Mouse (Mus musculus): ENCODE measurements around the gene Smarcc2. TPM values are rescaled to one million over a fixed set of nuclear protein-coding genes. Genes with fewer than 3 reads are reported as not detected.
"Not testable (repeated sequence)": the region's sequence is repeated elsewhere in the genome, so short reads cannot be mapped to it uniquely, and the experiment has no call there.

Gene Smarcc2
- total RNA-seq, 2 experiments from 2014 or later = 44.1 to 49.5 TPM

DNA sequence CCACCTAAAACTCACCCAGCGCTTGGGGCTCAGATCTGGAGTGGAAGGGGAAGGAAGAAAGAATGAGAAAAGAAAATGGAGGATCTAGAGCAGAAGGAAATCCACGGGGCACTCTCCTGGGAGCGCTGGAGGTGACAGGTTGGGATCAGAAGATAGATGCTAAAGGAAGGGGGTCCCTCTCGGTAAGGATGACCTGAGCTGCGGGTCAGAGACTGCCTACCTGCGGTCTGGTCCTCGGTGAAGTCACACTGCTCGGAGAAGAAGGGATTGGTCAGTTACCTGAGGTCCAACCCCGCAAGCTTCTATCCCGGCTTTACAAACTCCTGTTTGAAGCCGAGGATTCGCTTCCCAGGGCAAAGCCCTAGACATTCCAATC lies 34.3 kb downstream of the Smarcc2 start:
- no peak for DNase-seq (ENCODE audit: low spot score)

DNA sequence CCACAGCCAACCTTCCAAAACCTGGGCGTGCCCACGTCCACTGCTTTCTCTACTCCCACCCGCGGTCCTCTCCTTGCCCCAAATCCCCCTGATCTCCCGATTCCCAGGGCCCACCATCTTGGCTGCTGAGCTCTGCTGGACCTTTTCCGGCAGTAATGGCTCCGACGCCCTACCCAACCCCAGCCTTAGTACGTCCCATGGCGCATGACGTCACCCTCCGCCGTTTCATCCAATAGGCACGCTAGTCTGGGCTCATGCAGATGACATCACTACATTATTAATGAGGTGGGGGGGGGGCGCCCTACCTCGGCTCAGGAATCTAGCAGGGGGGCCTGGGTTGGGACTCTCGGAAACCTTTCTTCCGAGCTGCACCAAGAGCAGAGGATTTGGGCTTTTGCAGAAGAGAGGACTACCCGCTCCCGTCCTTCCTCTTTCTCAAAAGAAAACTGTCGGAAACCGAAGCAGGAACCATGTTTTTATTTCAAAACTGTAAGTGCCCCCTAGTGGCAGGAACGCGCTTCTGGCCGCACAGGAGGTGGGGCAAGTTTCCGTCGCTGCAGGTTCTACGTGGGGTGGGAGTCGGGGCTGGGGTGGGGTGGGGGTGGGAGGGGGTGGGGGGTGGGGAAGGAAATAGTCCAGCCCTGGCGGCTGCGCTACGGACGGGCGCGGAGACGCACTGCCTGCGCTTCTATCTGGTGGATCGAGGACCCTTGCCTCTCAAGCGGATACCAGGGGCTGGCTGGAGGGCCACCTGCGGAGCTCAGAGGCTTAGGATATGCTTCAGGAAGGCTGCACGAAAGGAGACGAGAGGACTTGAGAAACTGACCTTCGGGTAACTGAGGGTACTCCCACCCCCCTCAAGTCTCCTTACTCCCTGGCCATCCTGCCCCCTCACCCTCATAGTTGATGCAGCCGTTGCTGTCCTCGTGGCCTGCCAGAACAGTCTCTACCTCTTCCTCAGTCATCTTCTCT lies 34.9 kb downstream of the Smarcc2 start, which contains the start of gene Myl6:
Myl6 (minus strand) TSS at position 451 of the 972 bp plus-strand sequence.
- peak; percentile 99 for DNase-seq (ENCODE audit: low spot score)

DNA sequence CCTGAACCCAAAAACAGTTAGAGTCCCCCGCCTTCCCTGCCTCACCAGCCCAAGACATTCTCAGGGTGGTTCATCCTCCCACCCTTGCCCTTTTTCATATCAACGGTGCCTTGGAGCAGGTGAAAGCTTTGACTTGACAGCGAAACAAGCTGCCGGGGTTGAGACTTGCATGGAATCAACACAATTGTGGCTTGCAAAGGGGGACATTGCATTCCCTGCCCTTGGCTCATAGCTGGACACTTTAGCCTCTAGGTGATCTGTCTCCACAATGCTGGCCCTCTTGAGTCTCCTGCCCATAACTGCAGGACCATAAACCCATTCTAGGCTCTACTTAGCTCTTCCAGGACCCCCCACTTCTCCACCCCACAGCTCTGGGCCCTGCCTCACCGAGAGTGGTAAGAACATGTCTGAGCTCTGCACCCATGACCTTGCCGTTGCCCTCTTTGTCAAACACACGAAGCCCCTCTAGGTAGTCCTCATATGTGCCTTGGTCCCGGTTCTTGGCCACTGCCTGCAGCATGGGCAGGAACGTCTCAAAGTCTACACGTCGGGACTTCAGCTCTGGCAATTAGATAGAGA lies 35.7 kb downstream of the Smarcc2 start:
- DNase-seq (ENCODE audit: low spot score) = no peak

DNA sequence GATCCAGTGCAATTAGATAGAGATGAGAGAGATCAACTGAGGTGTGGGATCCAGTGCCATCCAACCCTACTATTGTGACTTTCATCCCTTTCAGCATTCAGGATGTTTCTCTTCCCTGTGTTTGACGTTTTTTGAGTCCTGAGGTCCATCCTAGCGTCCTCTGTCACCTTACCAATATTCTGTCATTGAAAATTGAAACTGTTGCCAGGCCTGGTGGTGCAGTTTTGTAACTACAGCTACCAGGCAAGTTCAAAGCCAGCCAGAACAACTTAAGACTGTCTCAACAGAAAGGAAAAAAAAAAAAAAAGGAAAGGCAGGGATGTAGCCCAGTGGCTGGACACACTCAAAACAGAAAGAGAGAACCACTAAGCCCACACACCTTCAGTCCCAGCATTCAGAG lies 36.2 kb downstream of the Smarcc2 start:
- no peak for DNase-seq (ENCODE audit: low spot score)

DNA sequence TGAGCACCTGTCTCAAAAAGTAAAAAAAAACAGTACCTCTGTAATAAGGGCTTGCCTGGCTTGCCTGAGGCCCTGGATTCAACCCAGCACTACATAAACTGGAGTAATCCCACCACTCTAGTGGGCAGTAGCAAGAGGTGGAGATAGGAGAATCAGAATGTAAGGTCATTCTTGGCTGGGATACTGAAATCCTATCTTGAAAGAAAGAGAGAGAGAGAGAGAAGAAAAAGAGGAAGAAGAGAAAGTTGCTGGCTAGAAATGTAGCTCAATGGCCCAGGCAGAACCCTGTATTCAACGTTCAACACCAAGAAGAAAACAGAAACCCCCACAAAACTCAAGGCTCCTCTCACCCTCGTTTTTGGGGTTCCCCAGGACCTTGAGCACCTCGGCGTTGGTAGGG lies 36.9 kb downstream of the Smarcc2 start:
- DNase-seq (ENCODE audit: low spot score) = no peak

DNA sequence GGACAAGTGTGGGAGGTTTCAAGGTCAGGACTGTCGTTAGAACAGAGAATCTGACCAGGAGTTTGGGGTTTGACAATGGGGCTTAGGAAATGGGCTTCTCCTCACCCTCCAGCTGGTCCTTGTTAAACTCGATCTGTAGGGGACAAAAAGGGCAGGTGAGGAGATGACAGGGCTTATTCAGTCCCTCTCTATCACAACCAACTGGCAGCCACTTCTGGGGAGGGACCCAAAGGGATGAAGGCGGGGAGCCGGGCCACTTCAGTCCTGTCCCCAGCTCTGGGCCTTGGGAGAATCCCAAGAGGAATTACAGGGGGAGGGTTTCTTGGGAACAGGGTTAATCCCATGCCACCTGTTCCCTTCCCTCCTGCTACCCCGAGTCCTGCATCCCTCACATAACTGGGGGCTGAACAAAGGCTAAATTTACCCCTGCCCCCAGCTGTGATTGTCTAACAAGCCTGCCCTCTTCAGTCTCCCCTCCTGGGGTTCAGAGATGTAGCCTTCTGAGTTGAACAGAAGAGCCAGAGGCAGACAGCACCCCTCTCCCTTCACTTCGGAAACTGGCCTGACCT lies 37.5 kb downstream of the Smarcc2 start:
- no peak for DNase-seq (ENCODE audit: low spot score)

DNA sequence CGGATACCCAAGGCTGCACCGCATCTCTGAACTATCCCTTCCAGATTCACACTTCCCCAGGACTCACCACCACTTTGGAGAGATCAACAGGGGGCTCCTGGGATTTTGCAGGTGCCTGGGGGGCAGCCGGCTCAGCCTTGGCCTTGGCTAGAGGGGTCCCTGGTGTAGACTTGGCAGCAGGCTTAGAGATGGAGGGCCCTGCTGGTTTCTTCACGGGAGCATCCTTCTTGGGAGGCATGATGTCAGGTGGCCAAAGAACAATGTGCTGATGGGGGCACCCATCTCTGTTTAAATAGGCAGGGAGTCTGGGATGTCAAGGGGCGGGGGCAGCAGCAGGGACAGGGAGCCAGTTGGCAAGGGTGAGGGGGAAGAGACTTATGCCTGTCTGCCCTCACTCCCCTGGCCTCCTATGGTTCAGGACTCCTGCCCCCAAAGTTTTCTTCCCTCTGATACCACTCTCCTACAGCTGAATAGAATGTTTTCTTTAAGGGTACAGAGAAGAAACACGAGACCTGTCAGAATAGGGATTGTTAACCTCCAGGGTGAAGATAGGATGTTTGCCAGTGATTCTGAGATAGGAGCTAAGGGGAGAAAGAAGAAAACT lies 38.2 kb downstream of the Smarcc2 start:
- DNase-seq (ENCODE audit: low spot score) = no peak

DNA sequence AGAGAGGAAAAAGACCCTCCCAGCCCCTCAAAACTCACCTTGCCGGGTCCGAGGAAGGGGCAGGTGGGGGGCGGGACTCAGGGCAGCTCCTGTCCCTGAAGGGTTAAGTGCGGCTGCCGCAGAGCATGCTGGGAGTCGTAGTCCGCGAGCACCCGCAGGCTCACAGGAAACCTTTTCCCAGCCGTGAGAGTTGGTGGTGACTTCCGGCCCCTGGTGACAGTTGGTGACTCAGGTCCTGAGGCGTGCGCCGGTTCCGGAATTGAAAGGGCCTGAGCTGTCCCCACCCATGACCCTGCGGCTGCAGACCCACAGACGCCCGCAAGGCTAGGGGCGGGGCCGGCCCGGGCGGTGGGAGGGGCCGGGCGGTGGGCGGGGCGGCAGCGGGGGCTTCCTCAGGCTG lies 39.5 kb downstream of the Smarcc2 start, which contains the start of gene Myl6b:
Myl6b (minus strand) TSS at position 96 of the 400 bp plus-strand sequence.
- DNase-seq (ENCODE audit: low spot score) = peak; percentile 97

DNA sequence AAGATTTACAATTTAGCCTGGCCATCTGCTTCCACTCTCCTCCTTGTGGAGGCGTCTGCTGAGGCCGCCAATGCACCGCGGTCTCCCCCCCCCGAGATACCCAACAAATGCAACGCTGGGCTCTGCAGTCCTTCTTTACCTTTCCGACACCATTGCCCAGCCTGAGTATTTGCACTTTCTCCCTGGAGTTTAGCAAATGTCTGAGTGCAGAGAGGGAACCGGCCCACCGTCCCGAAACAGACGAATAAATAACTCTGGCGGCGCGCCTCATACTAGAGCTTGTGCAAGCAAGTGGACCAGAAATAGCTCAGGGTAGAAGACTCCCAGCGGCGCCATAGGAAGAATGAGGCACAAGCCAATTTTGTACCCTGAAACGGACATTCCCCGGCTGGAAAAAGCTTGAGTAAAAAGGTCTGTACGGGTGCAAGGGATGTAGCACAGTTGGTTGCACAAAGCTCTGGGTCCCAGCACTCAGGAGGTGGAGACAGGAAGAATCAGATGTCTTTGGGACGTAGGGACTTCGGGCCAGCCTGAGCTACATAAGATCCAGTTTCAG lies 40.1 kb downstream of the Smarcc2 start:
- peak; percentile 78 for DNase-seq (ENCODE audit: low spot score)

DNA sequence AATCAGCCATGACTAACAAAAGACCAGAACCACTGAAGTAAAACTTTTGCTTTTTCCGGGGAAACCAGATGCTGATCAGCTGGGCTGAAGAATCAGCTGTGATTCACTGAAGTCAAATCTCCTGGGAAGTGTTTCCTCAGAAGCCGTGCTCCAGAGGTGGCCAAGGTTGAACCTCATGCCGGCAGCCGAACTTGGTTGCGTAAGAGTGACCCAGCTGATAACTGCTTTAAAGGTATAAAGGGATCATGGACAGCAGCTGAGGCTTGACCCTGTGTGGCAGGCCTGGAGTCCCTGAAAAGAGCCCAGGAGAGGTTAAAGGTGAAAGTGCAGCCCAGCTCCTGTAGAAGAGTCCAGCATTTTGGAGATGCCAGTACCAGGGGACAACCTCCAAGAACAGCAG lies 43.3 kb downstream of the Smarcc2 start:
- DNase-seq (ENCODE audit: low spot score) = peak; percentile 64

DNA sequence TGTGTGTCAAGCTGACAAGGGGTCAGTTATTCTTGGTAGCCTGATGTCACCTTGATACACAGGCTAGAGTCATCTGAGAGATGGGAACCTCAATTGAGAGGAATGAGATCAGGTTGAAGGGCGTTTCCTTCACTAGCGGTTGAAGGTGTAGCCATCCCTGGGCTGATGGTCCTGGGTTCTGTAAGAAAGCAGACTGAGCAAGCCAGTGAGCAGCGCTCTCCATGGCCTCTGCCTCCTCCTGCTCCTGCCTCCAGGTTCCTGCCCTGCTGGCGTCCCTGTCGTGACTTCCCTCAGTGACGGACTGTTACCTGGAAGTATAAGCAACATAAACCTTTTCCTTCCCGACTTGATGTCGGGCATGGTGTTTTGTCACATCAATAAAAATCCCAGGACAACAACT lies 44.5 kb downstream of the Smarcc2 start:
- DNase-seq (ENCODE audit: low spot score) = peak; percentile 44

DNA sequence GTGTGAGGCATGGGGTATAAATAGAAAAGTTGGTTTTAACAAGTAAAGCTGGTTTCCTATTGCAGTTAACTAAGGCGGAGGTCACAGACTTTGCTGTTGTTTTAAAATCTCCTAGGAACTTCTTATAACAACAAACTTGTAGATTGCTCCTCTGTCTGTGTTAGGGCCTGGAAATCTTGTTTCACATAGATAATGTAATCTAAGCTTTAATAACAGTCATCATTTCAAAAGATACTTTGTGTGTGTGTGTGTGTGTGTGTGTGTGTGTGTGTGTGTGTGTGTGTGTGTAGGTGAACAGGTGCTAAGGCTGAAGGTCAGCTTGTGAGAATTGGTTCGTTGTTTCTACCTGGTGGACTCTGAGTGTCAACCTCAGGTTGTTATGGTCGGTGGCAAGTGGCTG lies 45.0 kb downstream of the Smarcc2 start:
- no peak for DNase-seq (ENCODE audit: low spot score)

DNA sequence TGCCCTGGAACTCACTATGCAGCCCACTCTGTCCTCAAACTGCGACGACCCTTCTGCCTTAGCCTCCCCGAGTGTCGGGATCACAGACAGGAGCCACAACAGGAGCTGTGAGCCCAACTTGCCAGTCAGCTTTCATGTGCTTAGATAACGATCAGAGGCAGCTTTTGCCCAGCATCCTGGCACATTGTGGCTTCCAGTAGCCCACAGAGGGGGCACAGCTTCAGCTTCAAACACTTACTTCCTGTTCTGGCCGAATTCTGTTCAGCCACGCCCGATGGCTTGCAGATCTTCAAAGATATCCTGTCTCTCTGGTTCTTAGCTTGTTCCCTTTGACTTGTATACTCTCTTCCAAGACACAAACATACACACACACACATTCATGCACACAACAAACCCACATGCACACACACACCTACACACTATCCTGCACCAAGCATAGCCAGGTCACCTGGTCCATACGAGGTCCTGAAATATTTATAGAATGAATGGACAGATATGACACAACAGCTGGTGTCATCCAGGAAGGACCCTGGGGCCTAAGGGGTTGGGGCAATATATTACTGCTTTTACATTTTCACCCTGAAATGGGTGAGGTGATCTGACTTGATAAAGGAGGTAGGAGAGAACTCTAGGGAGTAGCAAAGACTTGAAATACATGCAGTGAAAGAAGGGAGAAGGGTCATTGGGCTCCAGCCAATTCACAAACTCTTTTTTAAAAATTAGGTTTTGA lies 45.8 kb downstream of the Smarcc2 start:
- DNase-seq (ENCODE audit: low spot score) = peak; percentile 9

DNA sequence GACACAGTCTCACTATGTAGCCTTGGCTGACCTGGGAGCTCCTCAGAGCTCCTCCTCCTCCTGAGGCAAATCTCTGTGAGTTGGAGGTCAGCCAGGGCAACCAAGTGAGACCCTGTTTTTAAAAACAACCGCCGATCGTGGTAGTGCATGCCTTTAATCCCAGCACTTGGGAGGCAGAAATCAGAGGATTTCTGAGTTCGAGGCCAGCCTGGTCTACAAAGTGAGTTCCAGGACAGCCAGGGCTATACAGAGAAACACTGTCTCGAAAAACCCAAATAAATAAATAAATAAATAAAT lies 46.3 kb downstream of the Smarcc2 start:
- DNase-seq (ENCODE audit: low spot score) = not testable (repeated sequence)

DNA sequence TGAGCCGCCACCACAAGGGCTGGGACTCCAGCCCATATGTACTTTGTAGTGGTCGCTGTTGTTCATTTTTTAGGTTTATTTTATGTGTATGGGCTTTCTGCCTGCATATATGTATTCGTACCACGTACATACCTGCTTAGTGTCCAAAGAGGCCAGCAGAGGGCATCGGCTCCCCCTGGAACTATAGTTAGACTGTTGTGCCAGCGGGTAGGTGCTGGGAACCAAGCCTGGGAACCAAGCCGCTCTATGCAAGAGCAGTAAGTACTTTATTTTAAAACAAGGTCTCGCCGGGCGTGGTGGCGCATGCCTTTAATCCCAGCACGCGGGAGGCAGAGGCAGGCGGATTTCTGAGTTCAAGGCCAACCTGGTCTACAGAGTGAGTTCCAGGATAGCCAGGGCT lies 46.9 kb downstream of the Smarcc2 start:
- DNase-seq (ENCODE audit: low spot score) = no peak

DNA sequence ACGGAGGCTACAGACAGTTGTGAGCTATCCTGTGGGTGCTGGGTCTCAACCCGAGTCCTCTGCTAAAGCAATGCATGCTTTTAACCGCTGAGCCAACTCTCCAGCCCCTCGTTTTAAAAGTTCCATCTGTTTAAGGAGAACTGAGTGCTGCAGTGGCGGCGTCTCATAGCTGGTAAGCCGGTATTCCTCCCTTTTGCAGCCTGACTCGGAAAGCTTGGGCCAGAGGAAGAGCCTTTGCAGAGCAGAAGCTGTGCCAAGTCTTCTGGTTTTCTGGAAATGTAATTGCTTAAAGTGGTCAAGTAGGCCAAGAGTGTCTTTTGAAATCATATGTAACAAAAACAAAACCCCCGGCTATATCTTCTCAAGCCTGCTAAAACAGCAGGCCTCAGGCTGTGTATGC lies 49.2 kb downstream of the Smarcc2 start:
- DNase-seq (ENCODE audit: low spot score) = no peak

DNA sequence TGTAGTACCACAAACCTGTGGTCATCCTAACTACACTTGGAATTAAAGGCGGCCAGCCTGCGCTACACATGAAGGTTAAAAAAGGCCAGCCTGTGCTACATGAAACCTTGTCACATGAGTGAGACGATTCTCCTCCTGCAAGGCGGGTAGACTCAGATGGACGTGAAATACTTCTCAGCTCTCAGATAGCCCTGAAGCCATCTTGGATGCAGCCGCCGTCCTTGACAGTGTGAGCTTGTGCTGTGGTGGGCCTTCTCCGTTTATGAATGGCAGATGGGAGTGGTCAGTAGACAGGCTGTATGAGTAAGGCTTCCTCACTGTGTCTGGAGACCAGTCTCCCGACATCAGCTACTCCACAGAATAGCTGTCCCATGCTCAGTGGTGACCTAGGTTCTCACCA lies 50.2 kb downstream of the Smarcc2 start:
- no peak for DNase-seq (ENCODE audit: low spot score)

DNA sequence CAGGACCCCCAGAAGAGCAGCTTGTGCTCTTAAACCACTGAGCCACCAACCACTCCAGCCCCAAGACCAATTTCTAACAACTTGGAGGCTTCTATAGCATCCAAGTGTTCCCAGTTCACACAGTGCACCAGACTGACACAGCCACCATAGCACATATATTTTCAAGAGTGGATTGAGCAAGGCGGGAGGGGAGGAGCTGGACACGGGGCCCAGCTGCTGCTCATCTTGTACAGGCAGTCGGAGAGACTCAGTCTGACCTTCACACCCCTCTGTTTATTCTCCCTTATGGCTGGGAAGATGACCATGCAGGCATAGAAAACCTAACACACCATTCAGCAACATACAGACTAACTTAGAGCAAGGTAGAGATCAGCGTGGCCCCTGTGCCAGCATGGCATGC lies 50.8 kb downstream of the Smarcc2 start:
- no peak for DNase-seq (ENCODE audit: low spot score)

DNA sequence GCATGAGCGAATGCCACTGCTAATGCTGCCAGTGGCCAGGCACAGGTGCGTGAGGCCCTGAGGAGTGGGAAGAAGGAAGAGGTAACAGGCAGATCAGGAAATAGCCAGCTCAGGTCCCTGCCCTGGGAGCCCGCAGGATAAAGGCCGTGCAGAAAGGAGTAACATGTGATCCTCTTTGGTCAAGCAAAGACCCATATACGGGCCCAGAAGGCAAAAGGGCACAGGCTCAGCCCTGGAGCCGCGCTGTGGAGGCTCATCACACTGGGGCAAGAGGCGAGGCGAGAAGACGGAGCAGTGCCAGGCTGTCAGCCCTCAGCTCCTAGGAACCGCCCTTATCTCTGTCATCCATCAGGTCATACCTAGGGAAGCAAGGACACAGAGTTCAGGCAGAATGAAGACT lies 51.3 kb downstream of the Smarcc2 start:
- DNase-seq (ENCODE audit: low spot score) = no peak

DNA sequence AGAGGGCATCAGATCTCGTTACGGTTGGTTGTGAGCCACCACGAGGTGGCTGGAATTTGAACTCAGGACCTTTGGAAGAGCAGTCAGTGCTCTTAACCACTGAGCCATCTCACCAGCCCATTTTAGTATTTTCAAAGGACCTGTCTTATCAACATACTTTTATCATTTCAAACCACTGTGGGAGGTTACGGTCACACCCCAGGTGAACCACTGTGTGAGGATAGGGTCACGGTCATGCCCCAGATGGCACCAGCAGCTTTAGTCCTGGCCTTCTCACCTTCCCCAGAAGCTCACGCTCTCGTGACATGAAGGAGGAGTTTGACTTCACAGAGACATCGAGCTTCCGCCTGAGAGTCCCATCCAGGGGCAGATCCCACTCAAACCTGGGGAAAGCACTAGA lies 52.1 kb downstream of the Smarcc2 start:
- DNase-seq (ENCODE audit: low spot score) = no peak

DNA sequence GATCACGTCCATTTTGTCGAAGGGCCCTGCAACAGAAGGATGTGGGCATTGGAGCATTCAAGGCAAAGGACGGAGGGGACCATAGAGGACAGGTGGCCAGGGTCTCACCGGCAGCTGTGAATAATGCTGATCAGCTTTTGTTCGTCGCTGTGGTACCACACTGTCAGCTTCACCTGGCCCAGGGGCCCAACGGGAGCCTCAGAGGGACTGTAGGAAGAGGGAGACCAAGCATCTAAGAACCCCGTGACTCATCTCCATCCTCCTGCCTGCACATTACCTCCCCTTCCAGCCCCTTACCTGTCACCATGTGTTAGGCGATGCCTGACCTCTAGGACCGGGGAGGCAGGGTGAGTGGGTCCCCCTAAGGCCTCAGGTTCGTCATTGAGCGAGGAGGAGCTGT lies 52.7 kb downstream of the Smarcc2 start:
- DNase-seq (ENCODE audit: low spot score) = no peak
